Mouse (Mus musculus): Measurements from ENCODE around the gene Fuz. TPM values are rescaled to one million over a fixed set of nuclear protein-coding genes. Genes with fewer than 3 reads are reported as not detected.
A peak's percentile ranks its signal among the peaks of the same experiment; 100 is the strongest.

Gene Fuz
- total and polyA plus RNA-seq, 2 experiments, result 5.7 to 25.1 TPM

DNA sequence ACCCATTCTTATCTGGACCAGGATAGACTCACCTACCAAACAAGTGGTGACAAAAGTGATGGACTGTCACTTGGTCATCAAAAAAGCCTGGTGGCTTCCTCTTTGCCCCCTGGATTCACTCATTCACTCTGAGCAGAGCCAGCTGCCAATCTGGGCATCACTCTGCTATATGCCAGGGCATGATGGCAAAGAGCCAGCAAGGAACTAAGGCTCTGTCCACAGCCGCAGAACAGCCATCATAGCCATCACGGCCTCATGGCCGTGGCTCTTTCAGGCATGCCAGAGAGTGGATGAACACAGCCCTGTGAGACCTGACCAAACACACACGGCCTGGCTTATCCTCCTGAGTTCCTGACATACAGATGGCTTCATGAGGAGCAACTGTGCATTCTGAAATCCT lies 5.1 kb upstream of the Fuz start:
- 65% methylated on average over 4 of the region's 4 CpGs for WGBS
- TF ChIP-seq POLR2A (IDR thresholded peaks at IDR 0.05; ENCODE audit: extremely low read depth, insufficient read depth, low read length) (no peak), CTCF (IDR thresholded peaks at IDR 0.05; ENCODE audit: low read depth, low read length) (no peak)
- peaks cover 18% of the 10 kb centered on the region for H3K79me2 ChIP-seq (ENCODE audit: control insufficient read depth, insufficient read depth, low read length)
- no peak overlapping the region for H3K27ac ChIP-seq (replicated peaks; ENCODE audit: insufficient read depth, low read depth, low read length)
- peaks cover 7% of the 10 kb centered on the region for H3K4me1 ChIP-seq (ENCODE audit: control insufficient read depth, insufficient read depth, low read length)
- no peak for DNase-seq (ENCODE audit: extremely low read depth, low read depth, low spot score)
- no peaks in the 10 kb centered on the region; the same call in 1 of the 2 replicates for H3K36me3 ChIP-seq (ENCODE audit: control insufficient read depth, insufficient read depth, low read length)
- no peaks in the 10 kb centered on the region for H3K27me3 ChIP-seq (ENCODE audit: control insufficient read depth, insufficient read depth, low read length)
- H3K9ac ChIP-seq (ENCODE audit: low read depth, low read length), result no peak overlapping the region
- H3K4me3 ChIP-seq (ENCODE audit: insufficient read depth, low read depth, low read length), result no peak overlapping the region

DNA sequence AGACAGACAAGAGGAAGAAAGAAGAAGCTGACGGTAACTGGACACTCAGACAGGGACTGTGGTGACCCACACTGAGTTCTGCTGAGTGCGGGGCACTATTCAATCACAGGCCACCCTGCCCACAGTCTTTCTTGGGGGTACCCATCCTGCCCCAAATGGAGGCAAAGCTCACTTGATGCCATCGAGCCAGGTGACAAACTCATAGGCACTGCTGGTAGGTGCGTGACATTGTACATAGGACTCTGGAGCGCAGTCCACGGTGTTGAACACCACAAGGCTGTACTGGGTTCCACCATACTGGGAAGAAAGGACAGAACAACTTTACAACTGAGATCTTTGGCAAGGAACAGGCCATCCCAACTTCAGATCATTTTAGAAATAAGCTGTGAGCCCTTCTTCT lies 4.3 kb upstream of the Fuz start:
- peak overlapping the region; percentile 80 for H3K9ac ChIP-seq (ENCODE audit: low read depth, low read length)
- DNase-seq (ENCODE audit: extremely low read depth, low read depth, low spot score), result peak; percentile 51
- WGBS, result 9% methylated on average over 6 of the region's 6 CpGs
- H3K36me3 ChIP-seq (ENCODE audit: control insufficient read depth, insufficient read depth, low read length), result no peaks in the 10 kb centered on the region; the same call in 1 of the 2 replicates
- no peak for TF ChIP-seq CTCF (IDR thresholded peaks at IDR 0.05; ENCODE audit: low read depth, low read length)
- no peak for TF ChIP-seq POLR2A (IDR thresholded peaks at IDR 0.05; ENCODE audit: extremely low read depth, insufficient read depth, low read length)
- H3K27me3 ChIP-seq (ENCODE audit: control insufficient read depth, insufficient read depth, low read length), result no peaks in the 10 kb centered on the region
- peaks cover 18% of the 10 kb centered on the region for H3K79me2 ChIP-seq (ENCODE audit: control insufficient read depth, insufficient read depth, low read length)
- H3K4me1 ChIP-seq (ENCODE audit: control insufficient read depth, insufficient read depth, low read length), result peaks cover 10% of the 10 kb centered on the region
- H3K4me3 ChIP-seq (ENCODE audit: insufficient read depth, low read depth, low read length), result peak overlapping the region; percentile 72
- H3K27ac ChIP-seq (replicated peaks; ENCODE audit: insufficient read depth, low read depth, low read length), result no peak overlapping the region; the same call in 1 of the 2 replicates

DNA sequence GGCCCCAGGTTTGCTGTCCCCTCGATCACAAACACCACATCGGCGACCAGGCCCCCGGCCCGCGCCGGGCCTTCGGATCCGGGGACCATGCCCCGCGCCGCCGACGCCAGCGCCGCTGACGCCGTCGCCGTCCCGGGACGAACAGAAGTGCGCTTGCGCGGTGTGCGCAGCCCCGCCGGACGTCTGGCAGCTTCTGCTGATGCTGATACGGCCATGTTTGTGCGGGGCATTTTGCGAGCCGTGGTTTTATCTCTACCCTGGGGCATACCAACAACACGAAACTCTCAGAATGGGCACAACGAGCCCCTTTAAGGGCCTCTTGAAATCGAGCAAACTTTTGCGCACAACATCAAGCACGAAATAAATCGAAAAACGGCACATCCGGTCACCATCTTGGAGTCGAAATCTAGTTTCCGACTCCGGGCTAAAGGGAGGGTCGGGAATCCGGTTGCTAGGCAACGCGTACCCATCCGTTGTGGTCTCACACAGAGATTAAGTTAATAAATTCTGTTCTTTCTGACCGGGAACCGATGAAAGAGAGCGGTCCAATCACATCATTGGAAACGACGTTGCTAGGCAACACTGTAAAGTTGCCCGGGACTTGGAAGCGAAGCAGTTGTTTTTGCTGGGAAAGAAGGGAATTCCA lies 3.5 kb upstream of the Fuz start, which contains the start of gene Med25:
Gene Med25, minus strand, starts transcription at position 437 of the 646 bp plus-strand sequence.
- Histone ChIP-seq H3K36me3 (ENCODE audit: control insufficient read depth, insufficient read depth, low read length) (no peaks in the 10 kb centered on the region; the same call in 1 of the 2 replicates), H3K27me3 (ENCODE audit: control insufficient read depth, insufficient read depth, low read length) (no peaks in the 10 kb centered on the region), H3K4me3 (ENCODE audit: insufficient read depth, low read depth, low read length) (peak within 1 kb of the TSS; percentile 72), H3K4me1 (ENCODE audit: control insufficient read depth, insufficient read depth, low read length) (peaks cover 10% of the 10 kb centered on the region), H3K9ac (ENCODE audit: low read depth, low read length) (peak within 1 kb of the TSS; percentile 80), H3K79me2 (ENCODE audit: control insufficient read depth, insufficient read depth, low read length) (peaks cover 18% of the 10 kb centered on the region), H3K27ac (replicated peaks; ENCODE audit: insufficient read depth, low read depth, low read length) (peak within 1 kb of the TSS; percentile 97)
- under 1% methylated on average over 56 of the region's 56 CpGs for WGBS
- DNase-seq (ENCODE audit: extremely low read depth, low read depth, low spot score), result peak; percentile 82
- TF ChIP-seq POLR2A (IDR thresholded peaks at IDR 0.05; ENCODE audit: extremely low read depth, insufficient read depth, low read length), result peak; percentile 32; the same call in 1 of the 2 replicates
- no peak for TF ChIP-seq CTCF (IDR thresholded peaks at IDR 0.05; ENCODE audit: low read depth, low read length)

DNA sequence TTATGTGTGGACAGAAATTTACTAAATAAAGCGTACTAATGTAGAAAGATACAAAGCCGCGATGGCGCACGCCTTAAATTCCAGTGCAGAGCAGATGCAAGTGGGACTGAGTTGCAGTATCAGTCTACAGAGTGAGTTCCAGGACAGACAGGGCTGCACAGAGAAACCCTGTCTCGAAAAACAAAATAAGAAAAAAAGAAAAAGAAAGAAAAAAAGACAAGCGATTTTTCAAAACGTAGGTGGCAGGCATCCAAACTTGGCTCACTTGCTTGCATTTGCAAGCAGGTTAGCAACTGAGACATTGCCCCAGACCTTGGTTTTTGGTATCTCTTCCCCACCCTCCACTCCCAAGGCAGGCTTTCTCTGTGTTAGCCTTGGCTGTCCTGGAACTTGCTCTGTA lies 2.7 kb upstream of the Fuz start:
- no peak for DNase-seq (ENCODE audit: extremely low read depth, low read depth, low spot score)
- peaks cover 18% of the 10 kb centered on the region for H3K79me2 ChIP-seq (ENCODE audit: control insufficient read depth, insufficient read depth, low read length)
- H3K9ac ChIP-seq (ENCODE audit: low read depth, low read length), result no peak overlapping the region
- no peak overlapping the region for H3K27ac ChIP-seq (replicated peaks; ENCODE audit: insufficient read depth, low read depth, low read length)
- TF ChIP-seq POLR2A (IDR thresholded peaks at IDR 0.05; ENCODE audit: extremely low read depth, insufficient read depth, low read length) (no peak), CTCF (IDR thresholded peaks at IDR 0.05; ENCODE audit: low read depth, low read length) (no peak)
- H3K27me3 ChIP-seq (ENCODE audit: control insufficient read depth, insufficient read depth, low read length), result no peaks in the 10 kb centered on the region
- H3K4me1 ChIP-seq (ENCODE audit: control insufficient read depth, insufficient read depth, low read length), result peaks cover 10% of the 10 kb centered on the region
- no peak overlapping the region for H3K4me3 ChIP-seq (ENCODE audit: insufficient read depth, low read depth, low read length)
- H3K36me3 ChIP-seq (ENCODE audit: control insufficient read depth, insufficient read depth, low read length), result no peaks in the 10 kb centered on the region; the same call in 1 of the 2 replicates
- WGBS, result 36% methylated on average over 8 of the region's 8 CpGs

DNA sequence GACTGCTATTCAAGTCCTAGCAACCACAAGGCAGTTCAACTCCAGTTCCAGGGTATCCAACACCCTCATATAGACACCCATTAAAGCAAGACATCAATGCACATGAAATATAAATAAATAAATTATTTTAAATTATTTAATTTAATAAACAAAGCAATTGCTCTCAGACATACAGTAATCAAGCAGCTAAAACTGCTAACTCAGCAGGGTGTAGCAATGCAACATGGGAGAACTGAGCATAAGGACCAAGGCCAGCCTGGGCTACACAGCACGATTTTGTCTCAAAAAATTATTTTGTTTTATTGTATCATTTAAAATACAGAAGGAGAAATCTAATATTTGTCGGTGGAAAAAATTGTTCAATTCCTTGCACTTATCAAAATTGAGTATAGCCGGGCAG lies 1.7 kb upstream of the Fuz start:
- no peak overlapping the region for H3K9ac ChIP-seq (ENCODE audit: low read depth, low read length)
- H3K27me3 ChIP-seq (ENCODE audit: control insufficient read depth, insufficient read depth, low read length), result no peaks in the 10 kb centered on the region
- H3K36me3 ChIP-seq (ENCODE audit: control insufficient read depth, insufficient read depth, low read length), result no peaks in the 10 kb centered on the region
- no peak overlapping the region for H3K4me3 ChIP-seq (ENCODE audit: insufficient read depth, low read depth, low read length)
- WGBS, result 86% methylated on average over 3 of the region's 3 CpGs
- H3K4me1 ChIP-seq (ENCODE audit: control insufficient read depth, insufficient read depth, low read length), result peaks cover 10% of the 10 kb centered on the region
- H3K27ac ChIP-seq (replicated peaks; ENCODE audit: insufficient read depth, low read depth, low read length), result no peak overlapping the region
- no peak for DNase-seq (ENCODE audit: extremely low read depth, low read depth, low spot score)
- TF ChIP-seq CTCF (IDR thresholded peaks at IDR 0.05; ENCODE audit: low read depth, low read length) (no peak), POLR2A (IDR thresholded peaks at IDR 0.05; ENCODE audit: extremely low read depth, insufficient read depth, low read length) (no peak)
- H3K79me2 ChIP-seq (ENCODE audit: control insufficient read depth, insufficient read depth, low read length), result peaks cover 18% of the 10 kb centered on the region

DNA sequence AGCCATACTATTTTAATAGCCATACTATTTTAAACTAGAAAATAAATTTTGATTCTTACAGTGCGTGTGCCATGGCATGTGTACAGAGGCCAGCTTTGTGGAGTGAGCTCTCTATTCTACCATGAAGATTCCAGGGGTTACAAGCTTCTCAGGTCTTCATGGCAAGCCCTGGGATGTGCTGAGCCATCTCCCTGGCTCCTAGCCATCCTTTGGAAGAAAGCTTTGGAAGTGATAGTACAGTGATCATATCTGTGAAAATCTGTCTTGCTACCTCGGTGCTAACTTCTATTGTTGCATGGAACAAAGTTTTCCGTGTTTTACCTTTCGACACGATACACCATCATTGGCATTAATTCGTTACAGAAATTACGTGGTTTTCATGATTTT lies 680 bp upstream of the Fuz start:
- DNase-seq (ENCODE audit: extremely low read depth, low read depth, low spot score), result no peak
- 71% methylated on average over 7 of the region's 7 CpGs for WGBS
- Histone ChIP-seq H3K9ac (ENCODE audit: low read depth, low read length) (no peak overlapping the region), H3K4me3 (ENCODE audit: insufficient read depth, low read depth, low read length) (no peak overlapping the region), H3K36me3 (ENCODE audit: control insufficient read depth, insufficient read depth, low read length) (no peaks in the 10 kb centered on the region), H3K27ac (replicated peaks; ENCODE audit: insufficient read depth, low read depth, low read length) (no peak overlapping the region), H3K27me3 (ENCODE audit: control insufficient read depth, insufficient read depth, low read length) (no peaks in the 10 kb centered on the region), H3K4me1 (ENCODE audit: control insufficient read depth, insufficient read depth, low read length) (peaks cover 10% of the 10 kb centered on the region), H3K79me2 (ENCODE audit: control insufficient read depth, insufficient read depth, low read length) (peaks cover 17% of the 10 kb centered on the region)
- no peak for TF ChIP-seq CTCF (IDR thresholded peaks at IDR 0.05; ENCODE audit: low read depth, low read length)
- TF ChIP-seq POLR2A (IDR thresholded peaks at IDR 0.05; ENCODE audit: extremely low read depth, insufficient read depth, low read length), result no peak

Measured in liver, adult 2 months (tissue).